Mouse (Mus musculus): Measurements from ENCODE around the gene Scn8a. TPM values are rescaled to one million over a fixed set of nuclear protein-coding genes. Genes with fewer than 3 reads are reported as not detected.

The Scn8a gene
- total RNA-seq (2023), result not detected in 2 replicates

DNA sequence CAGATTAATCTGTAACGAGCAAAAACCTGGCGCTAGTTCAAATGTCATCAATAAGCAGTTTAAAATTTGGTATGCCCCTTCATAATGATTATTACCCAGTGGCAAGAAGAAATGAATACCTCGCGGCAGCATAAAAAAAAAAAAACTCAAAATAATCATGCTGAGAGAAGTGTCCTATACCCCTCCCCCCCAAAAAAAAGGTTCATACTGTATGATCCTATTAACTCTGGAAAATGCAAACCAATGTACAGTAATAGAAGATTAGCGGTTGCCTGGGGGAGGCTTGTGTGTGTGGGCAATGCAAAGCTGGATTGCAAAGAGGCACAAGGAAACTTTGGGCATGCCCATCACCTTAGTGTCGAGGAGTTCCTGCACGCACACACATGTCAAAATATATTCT, at the start of gene Scn8a:
Gene Scn8a (plus strand): TSS at position 301 of the 400 bp plus-strand sequence.

DNA sequence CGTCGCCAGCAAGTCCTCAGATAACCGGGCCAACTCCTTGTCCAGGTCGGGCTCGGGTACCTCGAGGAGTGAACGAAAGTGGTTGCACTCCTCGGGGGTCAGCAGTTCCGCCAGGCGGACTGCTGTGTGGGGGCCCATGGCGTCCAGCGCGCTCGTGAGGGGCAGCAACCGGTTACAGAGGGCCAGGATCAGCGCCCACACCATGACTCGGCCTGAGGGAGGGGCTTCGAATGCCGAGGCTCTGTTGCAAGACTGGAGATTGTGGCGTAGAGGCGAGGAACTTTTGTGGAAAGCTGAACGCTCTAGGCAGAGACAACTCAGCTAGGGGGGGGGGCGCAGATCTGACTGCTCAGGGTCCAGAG, 177.5 kb downstream of the Scn8a start, which contains the start of gene Gm47841:
Gene Gm47841 (minus strand): TSS at position 204 of the 362 bp plus-strand sequence.

DNA sequence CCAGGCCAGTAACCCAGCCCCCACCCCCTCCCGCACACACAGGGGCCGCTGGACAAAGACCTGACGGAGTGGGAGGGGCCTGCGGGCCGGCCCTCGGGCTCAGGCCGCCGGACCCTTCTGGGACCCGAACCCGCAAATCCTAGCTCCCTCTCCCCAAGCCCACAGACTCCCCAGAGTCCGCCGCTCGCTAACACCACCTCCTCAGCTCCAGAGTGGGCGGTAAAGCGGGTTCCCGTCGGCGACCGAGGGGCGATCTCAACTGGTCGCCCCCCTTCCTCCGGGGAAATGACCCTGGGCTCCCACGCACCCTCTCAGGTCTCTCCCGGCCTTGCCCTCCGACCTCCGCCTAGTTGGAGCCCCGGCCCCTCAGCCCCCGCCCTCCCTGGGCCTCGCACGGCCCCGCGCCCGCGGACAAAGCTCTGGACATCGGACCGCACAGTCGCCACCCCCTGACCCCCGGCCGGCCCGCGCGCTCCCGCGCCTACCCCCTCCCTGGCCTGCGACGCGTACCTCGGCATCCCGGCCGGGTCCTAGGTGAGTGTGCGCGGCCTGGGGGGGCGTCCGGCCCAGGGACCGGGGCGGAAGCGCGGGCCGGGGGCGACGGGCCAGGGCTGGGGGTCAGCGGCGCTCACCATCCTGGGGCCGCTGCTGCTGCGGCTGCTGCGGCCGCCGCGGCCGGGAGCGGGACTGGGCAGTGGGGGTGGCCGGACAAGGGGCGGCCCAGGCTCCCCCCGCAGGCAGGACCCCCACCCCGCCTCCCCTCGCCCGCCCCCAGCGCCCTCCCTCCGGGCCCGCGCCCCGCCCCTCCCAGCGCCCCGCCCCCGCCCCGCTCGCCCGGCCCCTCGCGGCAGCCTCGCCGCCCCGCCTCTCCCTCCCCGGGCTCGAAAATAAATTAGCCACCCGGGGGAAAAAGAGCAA, 208.4 kb downstream of the Scn8a start, which contains the start of gene Fignl2:
Gene Fignl2 (minus strand): TSS at position 755 of the 918 bp plus-strand sequence.

Other genes with a start within 250 kb of the Scn8a start
- gene Smagp, start 232.9 kb upstream of the Scn8a start, total RNA-seq (2023), result 1.5 TPM in 2 replicates
- gene Bin2, start 200.3 kb upstream of the Scn8a start, total RNA-seq (2023), result 217 and 248 TPM in 2 replicates
- not detected in 2 replicates for gene Cela1, start 181.9 kb upstream of the Scn8a start, total RNA-seq (2023)
- gene Galnt6, start 140.5 kb upstream of the Scn8a start, total RNA-seq (2023), result 8.6 and 15.0 TPM in 2 replicates
- gene Slc4a8, start 108.1 kb upstream of the Scn8a start, total RNA-seq (2023), result 0.14 and 1.1 TPM in 2 replicates
- not detected in 2 replicates for gene Gm47841, start 177.5 kb downstream of the Scn8a start, total RNA-seq (2023)
- 0.22 TPM in 1 of 2 replicates, not detected in the other for gene Fignl2, start 208.7 kb downstream of the Scn8a start, total RNA-seq (2023)
- not detected in 2 replicates for gene Ankrd33, start 245.9 kb downstream of the Scn8a start, total RNA-seq (2023)